Mouse (Mus musculus): ENCODE results near the gene March9.

- TF ChIP-seq CTCF (IDR thresholded peaks at IDR 0.05; ENCODE audit: low read depth) = no peak
- TF ChIP-seq EP300 (IDR thresholded peaks at IDR 0.05; ENCODE audit: low read depth) = no peak
Measured at GRCm38 (mm10) chr10:127071203-127071602, 11.2 kb upstream of the March9 start.

Data from heart, postnatal 0 days (tissue).